Mouse (Mus musculus) erythroid progenitor cell, adult 5-6 weeks (primary cell): ENCODE measurements around the gene Gfral. TPM values are rescaled to one million over a fixed set of nuclear protein-coding genes. Genes with fewer than 3 reads are reported as not detected.

Source experiments
- ATAC-seq: replicated peaks from 2 replicates; pipeline ENCODE4 v1.8.0; 2016; ENCODE audit warnings: moderate number of reproducible peaks, mild to moderate bottlenecking, moderate TSS enrichment, inconsistent platforms; ENCODE audit not compliant: poor library complexity, low FRiP score, severe bottlenecking
- total RNA-seq, 2 experiments: library from RNA; stranded (forward) in 1 of 2; stranded (reverse) in 1 of 2; fragments of 150-400 nt in 1 of 2; fragments of 186-747, 209-891 nt in 1 of 2; gene quantifications; 2 replicates each; pipeline versions ENCODE4 v1.2.3 to v1.2.4; 2015 to 2017; ENCODE audit warnings: low replicate concordance in 2 of 2

The Gfral gene
- total RNA-seq (2015; ENCODE audit: low replicate concordance) (not detected in 2 replicates), total RNA-seq (2017; ENCODE audit: low replicate concordance) (not detected in 2 replicates)

DNA sequence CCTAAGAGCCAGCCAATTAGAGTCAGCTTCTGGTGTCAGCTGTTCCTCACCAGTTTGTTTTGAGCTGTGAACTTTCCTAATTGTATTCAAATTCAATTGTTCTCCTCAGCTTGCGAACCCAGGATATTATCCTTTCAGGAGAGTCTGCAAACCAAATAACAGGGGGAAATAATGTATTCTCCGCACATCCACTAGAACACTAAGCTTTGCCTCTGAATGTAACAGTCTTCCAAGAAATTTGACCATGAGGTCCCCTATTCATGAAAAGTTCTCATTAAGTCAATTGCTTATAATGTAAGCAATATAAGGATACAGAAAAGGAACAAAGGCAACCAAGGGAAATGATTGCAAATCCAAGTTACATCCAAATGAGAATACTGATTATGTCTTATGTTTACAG lies at the start of gene Gfral:
Gfral (minus strand) TSS at position 101 of the 400 bp plus-strand sequence.
- no peak for ATAC-seq

DNA sequence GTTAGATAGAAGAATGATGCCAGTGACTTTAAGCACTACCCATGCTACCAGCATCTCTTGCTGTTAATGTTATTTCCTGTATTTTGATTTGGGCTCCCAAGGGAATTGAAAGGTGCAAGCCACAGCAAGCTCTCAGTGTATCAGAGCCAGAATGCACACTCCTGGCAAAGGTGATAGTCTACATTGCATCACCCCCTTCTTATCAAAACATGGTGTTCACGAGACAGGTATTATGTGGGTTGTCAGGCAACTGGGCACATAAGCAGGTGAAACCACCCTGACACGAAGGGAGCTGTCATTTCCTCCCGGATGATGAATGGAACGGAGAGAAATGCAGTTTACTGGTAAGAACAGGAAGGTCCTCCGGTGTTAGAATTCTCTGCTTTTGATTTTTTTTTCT lies 44.3 kb upstream of the Gfral start:
- no peak for ATAC-seq

DNA sequence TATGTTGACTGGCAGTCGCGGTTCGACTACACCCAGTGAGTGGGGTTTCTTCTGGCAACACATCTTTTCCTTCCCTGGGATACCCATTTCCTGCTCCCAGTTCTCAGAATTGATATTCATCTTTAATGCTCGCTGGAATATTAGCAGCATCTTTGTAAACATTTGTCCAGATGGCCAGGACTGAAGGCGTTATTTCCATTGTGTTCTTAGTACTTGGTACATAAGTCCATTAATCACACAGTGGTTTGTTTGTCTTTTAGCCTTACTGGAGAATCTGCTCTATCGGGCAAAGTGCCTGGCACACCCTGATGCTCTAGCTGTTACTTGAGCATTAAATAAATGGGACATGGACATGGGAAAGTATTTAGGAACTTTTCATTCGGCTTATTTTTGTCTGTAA lies 39.1 kb upstream of the Gfral start:
- no peak for ATAC-seq

DNA sequence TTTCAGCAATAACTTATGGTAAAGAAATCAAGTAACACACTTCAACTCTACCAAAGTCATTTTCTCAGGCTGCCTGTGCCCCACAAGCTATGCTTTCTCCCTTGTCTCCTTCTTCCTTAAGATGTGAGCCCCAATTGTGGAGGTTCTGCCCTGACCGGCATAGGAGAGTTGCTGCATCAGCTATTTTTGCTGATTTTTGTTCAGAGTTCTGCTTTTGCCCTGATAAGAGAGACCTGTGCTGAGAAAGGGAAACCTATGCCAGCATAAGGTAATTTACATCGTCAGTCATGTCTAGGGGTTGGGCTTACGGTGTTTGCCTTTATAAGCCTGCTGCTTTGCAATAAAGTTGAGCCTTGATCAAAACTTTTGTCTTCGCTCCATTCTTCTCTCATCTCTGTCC lies 38.7 kb upstream of the Gfral start:
- ATAC-seq: no peak

DNA sequence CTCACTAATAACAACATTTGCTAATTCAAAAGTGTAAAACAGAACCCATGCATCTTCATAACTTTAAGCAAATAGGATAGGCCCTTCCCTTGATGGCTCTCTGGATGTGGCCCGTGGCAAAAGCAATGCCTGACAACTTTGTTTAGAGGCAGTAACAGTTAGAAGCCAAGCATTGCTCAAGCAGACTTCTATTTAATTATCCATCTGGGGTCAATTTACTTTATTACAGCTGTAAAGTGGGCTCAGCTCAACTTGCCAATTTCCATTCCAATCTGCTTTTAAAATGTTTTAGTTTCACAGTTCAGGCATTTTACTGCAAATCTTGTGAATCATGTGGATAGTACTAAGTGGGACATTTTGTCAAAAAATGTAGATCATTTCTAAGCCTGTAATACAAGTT lies 28.9 kb upstream of the Gfral start:
- ATAC-seq: no peak

DNA sequence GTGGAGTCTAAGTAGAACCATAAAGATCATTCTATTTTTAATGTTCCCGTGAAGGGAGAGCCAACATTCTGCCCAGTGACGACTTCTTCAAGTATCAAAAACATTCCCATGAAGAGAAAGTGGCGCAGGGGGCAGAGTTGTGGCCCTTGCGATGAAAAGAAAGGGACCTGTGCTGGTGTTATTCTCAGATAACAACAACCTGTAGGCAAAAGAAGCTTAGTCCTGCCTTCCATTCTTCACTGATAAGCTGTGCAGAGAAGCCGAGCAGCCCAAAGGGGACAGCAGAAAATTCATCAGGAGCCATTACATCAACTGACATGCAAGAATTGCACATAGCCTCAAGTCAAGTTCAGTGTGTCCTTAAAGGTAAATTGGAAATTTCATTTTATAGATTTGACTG lies 24.5 kb upstream of the Gfral start:
- no peak for ATAC-seq

DNA sequence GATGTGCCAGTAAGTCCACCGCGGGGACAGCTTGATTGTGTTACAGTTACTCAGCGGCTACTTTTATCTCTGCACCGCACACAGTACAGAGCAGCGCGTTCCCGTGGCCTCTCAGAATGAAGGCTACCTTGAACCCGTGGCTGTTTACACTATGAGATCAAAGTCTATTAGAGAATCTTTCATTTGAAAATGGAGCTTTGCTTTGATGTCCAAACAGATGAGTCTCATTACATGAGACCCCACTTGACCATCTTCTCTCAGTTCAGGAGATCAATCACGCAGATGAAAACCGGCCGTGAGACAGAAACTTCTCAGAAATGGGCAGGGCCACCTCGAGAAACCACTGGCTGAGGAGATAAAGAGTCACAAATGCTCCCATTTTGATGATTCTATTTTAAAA lies 23.8 kb upstream of the Gfral start:
- ATAC-seq: peak; percentile 57; the same call in 1 of the 2 replicates

DNA sequence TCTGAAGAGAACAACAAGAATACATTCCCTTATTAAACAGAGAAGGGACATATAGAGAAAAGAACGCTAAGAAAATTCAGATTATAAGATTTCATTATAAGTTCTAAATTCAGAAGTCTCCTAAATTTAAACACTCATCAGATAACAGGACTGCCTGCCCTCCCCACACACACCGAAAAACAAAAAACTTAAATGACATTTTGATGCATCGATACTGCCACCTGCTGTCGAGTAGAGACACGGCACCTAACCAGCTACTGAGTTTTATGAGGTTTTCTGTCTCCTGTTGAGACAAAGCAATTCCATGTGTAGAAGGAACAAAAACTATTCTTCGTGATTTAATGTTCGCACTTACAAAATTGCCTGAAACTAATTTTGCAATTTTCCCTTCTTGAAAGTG lies 23.2 kb upstream of the Gfral start:
- peak; percentile 54; the same call in 1 of the 2 replicates for ATAC-seq

DNA sequence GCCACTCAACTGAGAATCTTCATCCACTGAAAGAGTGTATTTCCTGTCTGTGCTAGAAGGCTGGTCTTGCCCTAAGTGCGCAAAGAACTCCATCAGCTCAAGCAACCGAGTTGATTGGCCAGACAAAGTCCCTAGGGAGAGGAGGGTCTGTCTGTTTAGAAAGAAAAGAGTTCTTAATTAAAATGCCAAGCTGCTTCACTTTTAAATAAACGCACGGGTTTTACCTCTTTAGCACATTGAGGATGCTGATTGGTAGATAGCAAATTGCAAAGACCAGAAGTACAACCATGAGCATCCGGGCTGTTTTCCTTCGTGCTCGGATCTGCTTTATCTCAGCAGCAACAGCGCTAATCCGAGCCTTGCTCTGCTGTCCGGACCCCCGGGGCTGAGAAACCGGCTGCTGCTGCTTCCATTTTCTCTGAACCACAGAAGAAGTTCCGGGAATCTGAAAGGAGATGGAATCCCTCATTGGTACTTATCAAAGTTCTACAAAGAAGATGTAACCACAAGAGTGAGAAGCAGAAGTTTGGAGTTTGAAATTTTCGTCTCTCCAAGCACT lies 22.6 kb upstream of the Gfral start:
- no peak for ATAC-seq

DNA sequence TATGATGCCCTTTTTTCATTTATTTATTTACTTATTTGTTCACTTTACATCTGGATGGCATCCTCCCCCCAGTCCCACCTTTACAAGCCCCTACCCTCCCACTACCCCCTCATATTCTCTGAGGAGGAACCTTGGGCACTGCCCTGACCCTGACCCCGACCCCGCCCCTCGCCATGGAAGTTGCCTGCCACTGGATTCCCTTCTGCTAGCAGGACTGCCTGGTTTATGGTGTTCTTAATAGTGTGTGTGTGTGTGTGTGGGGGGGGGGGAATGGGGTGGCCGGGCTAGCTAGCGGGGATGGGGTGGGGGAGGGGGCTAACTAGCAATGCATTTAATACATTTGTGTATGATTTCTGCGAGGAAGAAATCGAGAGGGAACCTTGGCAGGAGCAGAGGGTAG lies 21.4 kb upstream of the Gfral start:
- ATAC-seq: no peak

DNA sequence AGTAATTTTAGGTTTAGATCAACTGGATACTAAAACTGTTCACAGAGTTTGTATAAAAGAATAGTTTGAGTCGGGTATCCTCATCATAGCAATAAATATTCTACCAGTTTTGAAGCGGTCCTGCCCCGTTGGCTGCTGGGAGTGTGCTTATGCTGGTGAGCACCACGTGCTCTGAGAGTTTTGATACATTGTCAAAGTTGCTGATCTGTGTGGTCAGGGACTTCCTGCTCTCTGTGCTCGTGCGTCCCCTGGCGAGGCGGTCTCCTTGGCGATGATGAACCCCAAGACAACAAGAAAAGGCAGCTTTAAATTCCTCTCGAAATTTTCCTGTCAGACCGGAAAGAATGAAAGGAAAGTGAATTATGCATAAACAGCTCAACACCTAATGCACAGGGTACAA lies 16.9 kb upstream of the Gfral start:
- no peak for ATAC-seq

DNA sequence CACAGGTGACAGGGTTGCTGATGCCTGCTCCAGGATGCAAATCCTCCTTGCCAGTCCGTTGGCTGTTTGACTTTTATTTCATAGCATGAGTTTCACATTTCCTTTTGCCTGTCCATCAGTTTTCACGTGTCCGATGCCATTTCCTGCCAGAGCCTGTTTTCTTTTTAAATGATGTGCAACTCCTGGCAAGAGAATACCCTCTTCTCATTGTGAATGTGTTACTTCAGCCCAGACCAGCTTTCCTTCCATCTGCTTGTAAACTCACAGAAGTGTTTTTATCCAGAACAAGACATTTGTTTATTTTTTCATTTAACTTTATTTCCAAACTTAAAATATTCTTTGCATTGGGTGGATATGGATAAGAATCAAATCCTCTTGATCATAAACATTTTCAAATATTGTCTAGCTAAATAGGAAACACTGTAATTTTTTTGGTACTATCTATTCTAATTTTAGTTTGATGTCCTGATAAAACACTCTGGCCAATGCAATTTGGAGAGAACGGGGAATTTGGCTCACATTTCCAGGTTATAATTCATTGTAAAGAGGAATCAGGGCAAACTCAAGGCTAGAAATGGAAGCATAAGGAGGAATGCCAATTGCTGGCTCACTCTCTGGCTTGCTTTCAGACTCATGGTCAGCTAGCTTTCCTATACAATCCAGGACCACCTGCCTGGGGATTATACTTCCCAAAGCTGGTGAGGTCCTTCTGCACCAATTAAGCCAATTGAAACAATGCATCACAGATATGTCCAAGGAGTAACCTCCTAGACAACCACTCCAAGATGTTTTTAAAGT lies 3.9 kb upstream of the Gfral start:
- ATAC-seq: no peak

DNA sequence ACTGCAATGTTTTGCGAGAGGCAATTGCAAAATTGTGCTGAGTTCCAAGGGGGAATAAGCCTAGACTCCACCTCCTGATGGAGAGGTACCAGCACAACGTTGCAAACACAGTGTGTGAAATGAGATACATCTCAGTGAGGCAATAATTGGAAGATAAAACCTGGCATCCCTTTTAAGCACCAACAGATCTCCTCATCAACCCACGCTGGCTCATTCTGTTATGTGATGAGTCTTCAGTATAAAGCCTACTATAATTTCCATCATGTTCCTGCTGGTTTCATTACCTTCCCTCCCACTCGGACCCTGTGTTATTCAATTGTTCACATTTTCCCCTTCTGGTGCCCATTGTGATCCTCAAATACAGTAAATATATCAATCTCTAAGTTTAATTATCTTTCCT lies 1.2 kb upstream of the Gfral start:
- no peak for ATAC-seq

DNA sequence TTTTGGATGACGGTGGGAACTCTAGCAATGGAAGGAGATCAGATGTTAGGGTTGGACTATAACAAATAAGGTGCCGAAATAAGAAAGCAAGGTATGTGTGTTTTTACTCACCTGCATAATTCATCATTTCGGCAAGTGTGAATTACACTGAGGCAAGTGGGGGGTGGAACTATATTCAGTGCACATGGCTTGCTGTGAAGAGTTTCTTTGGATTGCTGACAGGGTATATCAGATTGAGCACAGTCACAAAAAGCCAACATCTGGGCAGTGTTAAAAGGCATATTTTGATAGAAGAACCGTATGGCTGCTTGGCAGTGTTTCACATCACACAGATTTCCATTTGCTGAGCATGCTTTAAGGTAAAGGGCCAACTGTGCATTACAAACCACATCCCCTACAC lies 16.5 kb downstream of the Gfral start:
- ATAC-seq: no peak

DNA sequence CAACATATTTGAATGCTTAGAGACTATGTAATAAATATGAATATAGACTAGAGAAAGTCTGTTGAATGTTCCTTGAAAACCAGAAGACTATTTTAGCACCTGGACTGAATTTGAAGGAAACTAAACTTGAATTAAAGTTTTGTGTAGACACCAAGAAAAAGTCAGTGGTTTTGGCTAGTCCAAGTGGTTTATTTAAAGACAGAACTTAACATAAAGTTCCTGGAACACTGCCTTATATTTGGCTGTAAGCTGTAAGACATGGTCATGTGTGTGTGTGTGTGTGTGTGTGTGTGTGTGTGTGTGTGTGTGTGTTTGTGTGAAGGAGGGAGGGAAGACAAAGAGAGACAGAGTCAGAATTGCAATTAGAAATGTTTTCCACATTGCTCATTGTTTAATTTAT lies 34.2 kb downstream of the Gfral start:
- no peak for ATAC-seq

DNA sequence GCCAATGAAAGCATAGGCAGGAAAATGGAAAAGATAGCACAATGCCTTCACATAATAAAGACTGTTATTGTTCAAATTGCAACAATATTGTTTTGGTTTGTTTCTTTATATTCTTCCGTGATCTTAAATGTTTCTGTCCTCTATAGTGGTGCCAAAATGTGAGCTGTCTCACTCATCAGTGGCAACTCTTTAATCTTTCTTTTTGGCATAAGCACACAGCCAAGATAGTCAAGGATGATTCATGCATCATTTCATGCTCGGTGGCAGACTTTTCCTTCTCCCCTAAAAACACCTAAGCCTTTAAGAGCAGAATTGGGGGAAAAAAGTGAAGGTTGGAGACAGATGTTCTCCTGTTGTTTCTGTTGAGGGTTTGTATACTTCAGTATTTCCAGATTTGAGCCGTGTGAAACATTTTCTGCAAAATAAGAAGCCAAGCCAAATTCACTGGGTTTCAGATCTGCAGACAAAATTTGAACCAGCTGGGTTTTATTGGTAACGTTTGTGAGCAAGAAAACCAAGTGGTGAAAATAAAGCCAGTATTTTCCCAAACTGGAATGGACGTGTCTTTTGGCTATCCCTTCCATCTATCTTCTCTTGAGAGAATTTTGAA lies 40.7 kb downstream of the Gfral start:
- no peak for ATAC-seq

DNA sequence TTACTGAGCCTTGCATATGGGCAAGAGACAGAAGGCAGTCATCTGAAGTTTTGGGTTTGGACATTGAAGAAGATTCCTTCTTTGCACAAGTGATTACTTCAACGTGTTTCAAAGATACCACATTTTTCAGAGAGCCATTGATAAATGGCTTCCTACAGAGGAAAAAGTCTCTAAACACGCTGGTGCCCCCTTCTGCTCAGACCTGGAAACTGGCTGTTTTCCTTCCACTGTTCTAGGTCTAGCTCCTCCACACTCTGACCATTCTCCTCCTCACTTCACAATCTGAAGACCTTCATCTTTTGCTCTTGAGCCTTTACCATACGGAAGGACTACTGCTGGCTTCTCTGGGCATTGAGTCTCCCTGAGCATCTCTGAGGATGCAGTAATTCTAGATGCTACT lies 45.1 kb downstream of the Gfral start:
- no peak for ATAC-seq

DNA sequence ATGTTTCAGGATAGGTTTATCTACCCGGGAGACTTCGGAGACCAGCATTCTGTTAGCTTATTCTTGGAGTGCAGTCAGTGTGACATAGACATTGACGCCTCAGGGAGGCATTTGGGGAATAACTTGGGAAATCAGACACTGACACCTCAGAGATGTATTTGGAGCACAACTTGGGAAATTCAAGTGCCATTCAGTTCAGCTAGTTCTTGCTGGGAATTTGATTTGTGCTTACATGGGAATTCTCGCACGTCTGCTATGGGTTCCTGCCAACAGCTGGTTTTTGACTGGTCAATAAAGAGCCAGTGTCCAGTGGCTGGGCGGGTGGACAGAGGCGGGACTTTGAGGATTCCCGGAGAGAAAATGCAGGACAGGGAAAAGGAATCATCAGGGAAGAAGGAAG lies 51.0 kb downstream of the Gfral start:
- no peak for ATAC-seq

DNA sequence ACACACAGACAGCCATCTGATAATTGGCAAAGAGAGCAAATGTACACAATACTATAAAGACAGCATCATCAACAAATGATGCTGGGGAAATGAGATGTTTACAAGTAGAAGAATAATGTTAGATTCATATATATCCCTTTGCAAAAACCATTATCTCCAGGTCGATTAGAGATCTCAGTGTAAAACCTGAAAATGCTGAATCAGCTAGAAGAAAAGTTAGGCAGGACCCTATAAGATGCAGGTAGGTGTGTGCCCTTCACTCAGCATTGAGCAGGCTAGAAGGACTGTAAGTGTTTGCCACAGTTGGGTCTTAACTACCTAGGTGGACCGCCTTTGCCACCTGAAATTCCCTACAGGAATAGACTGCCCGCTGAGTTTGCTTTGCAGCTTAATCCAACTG lies 67.9 kb downstream of the Gfral start:
- no peak for ATAC-seq

DNA sequence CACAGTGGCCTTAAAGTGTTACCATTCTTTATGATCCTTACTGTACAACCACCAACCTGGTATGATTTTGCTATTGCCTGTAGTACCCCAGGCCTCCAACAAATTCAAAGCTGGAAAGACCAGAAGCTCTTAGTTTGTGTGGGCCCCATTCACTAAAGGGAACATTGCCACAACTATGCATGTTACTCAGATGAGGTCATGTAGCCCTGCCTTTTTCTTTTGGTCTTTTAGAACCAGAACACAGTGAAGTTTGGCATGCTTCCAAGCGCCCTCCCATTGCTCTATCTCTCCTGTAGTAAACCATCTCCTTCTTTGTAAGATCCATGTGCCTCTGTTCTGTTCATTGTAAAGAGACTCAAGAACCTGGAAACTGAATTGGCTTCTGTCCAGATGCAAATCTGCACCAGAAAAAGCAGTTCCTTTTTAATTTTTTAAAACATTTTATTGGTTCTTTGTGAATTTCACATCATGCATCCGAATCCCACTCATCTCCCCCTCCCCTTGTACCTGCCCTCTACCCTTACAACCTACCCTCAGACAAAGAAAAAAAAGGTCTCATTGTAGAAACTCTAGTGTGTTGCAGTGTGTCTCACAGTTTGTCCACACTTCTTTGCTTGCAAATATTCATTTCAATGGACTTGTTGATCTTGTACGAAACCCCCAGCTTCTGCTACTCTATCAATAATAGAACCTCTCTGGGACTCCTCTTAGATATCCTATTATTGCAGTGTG lies 74.9 kb downstream of the Gfral start:
- ATAC-seq: no peak

DNA sequence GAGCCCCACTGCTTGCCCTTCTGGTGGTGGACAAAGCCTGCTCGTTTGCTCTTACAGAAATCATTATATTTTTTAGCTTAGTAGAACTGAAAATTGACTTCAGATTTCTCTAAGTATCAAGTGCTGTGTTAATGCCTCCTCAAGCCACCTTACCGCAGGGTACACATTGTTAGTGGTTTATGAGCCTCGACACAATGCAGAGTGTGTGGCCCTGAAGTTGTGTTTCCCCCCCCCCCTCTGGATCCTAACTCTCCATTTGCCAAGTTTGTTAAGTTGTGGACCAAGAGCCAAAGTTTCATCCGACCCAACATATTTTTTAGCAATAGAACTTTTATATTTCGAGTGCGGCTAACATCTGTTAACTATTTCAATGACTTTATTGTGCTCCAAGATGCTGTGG lies 79.4 kb downstream of the Gfral start:
- ATAC-seq: no peak
